Mouse (Mus musculus): ENCODE measurements at regions not wholly inside any gene's neighbourhood (a gene's known extent, or its start where the extent isn't known, plus 50 kb on each side); places are given as distances from the start of the nearest gene placed in this dataset.
A peak's percentile ranks its signal among the peaks of the same experiment; 100 is the strongest.

DNA sequence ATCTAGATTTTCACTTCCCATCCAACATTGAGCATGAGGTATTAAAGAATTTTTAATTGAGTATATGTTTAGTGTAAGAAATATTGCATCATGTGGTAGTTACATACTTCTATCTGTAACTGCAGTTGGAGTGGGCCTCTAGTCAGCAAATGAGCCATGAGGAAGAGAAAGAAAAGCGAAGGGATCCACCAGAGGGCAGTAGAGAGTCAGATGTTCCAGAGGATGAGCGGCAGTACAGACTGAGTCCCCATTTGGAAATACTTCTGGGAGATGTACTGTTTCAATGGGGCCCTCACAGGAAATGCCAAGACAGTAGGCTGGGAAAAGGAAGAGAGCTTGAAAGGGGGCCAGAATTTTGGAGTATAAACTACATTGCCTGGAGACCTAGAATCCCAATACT, 221.2 kb downstream of the Myh15 start:
- peak in 1 of 2 experiments; percentile 73 for DNase-seq

DNA sequence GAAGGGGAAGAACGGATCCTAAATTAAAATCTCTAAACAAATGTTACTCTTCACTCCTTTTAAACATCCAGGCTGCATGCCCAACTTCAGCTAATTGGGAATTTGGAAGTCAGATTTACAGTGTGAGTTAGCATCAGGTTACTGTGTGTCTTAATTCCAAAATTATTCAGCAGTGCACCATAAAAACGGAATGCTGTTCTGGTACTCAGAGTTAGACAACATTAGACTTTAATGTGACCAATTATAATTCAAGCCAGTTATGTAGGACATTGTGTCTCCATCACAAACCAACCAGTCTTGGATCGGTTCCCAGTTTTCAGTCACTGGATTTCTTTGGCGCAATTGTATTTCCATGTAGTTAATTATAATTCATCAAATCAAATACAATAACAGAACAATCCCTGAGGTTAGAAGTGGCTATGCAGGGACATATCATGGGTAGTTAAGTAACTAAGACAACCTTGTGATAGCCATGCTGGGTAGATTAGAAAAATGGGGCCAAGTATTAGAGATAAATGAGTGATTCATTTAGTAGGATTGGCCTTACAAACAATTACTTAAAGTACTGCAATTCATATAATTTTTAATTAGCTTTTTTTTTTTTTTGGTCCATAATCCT, 230.9 kb downstream of the Myh15 start:
- no peak for DNase-seq

DNA sequence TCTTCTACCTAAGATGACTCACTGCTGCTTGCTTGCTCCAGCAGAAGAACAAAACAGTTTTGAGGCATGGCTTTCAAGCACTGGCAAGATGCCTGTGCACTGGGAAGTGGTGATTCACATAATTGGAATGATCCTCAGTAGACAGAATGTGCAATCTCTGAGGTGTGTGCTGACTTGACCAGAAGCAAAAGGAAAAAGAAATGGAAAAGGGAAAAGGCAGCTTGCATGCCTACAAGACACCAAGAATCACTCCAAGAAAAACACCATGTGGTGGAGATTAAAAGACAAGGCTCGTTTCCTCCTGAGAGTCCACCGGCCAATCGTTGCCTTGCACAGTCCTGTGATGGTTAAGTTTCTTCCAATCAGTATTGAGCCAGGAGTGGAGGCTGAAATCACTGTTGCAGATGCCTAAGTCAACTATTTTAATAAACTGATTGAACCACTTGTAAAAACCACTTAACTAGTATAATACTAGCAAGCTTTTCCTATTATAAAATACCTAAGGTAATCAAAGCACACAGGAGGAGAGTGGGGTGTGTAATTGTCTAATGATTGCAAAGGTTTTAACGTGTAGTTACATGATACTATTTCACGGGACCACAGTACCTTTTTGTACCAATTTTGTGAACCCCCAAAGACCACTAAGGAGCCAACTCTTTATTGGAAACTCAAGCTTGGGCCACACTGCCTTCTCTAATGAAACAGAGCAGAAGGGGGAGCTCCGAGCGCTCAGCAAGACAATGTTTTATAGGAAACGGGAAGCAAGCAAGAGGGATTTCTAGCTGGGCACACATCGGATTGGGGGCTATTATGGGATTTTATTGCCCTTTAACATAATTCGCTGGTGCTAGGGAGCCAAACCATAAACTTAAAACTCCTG, 232.2 kb downstream of the Myh15 start:
- peak in 1 of 2 experiments; percentile 8 for DNase-seq

DNA sequence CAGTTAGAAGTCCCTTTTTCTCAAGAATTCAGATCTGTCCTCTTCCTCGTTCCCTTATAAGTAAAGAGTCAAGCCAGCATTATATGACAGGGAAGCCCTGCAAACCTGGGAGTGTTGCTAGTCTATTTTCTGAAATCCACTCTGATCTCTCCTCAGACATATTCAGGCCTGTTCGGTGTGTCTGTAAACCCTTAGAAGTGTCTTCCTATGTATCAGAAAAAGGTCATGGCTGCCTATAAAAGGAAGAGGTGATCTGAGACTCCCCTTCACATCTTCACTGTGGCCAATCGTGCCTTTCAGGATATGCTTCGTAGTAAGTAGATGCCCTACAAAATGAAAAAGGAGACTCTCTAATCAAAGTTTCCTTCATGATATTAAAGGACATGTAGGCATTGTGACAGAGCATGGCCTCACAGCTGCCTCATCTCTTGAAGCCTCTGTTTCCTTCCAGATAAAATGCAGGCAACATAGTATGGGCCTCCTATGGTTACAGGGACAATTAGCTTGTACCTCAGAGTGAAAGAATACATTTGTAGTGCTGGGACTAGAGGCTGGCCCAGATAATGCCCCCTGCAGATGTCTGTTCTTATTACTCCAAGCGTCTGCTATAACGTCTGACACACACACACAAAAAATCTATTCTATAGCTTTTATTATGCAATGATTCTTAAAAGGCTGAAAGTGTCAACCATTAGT, 246.5 kb downstream of the Myh15 start:
- DNase-seq: no peak

DNA sequence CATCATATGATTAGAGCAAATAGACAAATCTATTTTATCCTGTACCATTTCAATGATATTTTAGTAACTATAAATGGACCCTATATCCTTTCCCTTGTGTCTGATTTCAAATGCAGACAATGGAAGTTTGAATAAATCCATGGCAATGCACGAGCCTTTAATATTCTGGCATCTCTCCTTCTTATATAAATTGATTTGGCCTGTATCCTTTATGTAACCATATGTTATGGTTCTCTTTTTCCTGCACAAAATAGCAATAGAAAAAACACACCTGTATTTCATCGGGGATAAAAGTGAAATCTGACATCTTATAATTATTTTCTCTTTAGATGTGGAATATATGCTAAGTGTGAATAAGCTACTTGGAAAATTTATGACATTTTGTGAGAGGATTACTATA, 247.1 kb downstream of the Myh15 start:
- DNase-seq: no peak

DNA sequence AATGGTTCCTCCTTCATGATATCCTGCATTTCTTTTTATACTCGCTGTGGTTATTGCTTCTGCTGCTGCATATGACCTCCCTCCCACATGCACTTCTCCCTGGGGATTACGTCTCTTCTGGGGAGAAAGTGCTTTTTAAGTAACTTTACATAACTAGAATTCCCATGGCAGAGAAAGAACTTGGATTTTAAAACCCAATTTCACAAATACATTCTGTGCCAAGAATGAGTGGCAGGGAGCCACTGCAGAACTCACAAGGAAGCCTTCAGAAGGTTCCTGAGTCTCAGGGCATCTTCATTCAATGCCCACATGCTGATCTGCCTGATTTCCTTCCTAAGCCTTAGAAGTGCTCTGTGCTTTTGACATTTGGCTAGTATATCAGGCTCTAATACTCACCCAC, 259.8 kb downstream of the Myh15 start:
- DNase-seq: no peak

DNA sequence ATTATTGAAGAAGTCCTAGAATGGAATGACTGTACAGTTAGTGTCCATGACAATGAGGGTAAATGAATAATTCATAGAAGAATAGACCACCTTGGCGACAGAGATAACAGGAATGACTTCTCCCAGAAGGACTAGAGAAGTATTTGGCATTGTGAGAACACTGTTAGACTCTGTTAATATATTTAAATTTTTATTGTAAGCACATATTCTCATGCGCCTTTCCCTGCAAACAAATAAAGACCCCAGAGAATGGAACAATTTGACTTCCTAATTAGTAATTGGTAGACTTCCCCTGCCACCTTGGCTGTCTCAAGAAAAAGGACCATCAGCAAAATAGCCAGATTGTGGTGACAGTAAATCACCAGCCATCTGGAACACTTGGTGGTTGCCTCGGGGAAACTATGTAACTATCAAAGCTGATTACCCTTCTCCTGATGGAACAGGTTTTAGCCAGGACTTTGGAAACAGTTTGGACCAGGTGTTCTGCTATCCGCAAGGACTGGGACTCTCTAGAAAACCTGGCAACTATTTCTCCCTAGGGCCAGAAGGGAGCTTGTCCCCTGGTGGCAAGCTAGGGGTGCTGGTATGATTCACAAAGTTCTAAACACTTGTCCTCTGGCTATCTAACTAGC, 261.9 kb downstream of the Myh15 start:
- DNase-seq: no peak

DNA sequence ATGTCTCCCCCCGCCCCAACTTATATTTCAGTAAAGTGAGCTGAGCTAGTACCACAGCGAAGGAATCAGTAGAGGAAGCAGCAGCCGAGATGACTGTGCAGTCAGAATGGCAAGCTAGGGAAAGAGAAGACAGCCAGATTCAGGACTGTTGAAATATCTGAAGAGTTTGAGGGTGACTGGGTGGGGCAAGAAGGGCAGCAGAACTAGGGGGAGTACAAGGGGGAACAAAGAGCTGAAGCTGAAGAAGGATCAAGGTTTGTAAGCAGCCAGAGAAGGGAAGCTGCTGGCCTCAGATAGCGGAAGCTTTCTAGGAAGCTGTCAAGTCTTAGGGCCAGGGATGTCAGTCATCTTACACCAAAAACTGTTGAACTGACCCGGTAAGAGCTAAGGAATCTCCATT, 262.5 kb downstream of the Myh15 start:
- DNase-seq: no peak

DNA sequence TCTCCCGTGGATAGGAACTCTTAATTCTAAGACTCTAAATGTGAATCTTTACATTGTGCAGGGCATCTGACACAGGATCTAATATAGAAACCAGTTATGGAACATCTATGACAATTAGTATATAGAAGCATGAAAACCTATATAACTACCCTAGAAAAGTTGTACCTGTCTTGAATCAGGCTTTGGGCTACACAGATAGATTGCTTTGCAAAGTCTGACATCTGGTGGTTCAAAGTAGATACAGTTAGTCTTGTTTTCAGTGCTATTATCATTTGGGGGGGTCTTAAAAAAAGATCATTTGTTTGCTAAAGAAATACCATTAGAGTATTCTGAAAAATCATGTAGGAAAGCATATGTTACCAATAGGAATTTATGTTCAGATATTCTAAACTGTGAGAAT, 264.7 kb downstream of the Myh15 start:
- DNase-seq: no peak

DNA sequence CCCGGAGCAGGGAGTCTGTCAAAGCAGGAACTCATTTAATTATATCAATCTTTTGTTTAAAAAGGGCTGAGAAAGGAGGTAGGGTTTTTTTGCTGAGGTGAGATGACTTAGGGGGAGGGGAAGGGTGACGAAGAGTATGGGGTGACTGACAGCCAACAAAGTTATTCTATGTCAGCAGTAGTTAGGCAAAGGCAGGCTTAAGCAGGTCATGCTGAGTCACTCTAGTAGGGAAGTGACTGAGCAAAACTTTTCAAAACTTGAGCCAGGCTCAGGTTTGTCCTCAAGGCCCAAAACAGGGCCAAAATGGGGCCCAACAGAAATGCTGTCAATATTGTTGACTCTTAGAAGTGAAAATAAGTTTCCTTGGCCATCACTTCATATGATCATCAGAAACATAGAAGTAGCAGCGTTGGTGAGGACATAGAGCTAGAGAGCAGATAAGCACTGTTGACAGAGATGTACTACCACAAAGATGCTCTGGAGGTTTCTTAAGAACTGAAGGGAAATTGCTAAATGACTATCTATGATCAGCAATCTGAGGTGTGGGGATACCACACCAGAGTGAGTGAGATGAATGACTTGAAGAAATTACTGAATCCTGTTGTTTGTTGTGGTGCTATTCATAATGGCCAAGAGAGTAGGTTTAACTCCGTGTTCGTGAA, 273.6 kb downstream of the Myh15 start:
- no peak for DNase-seq

DNA sequence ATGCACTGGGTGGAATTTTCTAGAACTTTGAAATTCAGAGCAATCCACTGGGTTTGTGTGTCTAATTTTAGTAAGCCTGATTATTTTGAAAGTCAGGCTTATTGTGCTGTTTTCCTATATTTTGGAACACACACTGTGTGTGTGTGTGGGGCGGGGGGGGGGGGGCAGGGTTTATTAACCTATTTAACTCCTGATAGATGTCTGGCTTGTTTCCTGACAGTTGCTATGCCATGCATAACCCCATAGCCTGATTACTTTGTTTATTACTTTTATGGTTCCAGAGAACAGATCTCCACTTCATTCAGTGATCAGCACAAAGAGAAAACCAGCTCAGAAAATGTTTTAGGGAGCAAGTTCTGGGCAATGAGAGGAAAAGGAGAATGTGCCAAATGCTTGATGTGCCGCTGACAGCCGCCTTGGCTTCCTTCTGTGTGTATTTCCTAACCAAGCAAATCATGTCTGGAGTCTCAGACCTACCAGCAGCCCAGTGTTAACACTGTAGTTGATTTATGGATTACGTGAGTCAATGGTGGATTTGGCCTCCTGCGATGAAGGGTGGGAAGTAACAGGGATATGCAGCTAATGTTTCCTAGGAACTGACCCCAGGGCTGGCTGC, 274.9 kb downstream of the Myh15 start:
- DNase-seq: peak; percentile 15 to 68

DNA sequence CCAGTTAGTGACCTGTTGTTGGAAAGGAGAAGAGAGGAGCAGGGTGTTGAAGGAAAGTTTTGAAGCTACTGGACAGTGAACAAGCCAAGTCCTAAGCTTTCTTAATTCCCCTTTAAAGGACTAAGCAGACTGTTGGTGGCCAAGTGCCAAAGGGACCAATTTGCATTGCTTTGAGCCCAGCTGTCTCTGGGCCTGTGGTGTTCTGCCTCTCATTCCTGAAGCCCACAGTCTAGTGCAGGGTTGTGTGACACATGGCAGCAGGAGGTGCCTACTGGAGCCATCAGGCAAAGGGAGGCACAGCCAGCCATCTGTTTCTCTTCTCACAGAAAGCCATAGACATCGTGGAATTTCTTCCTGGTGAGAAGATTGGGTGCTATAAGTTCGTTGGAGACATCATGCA, 278.6 kb downstream of the Myh15 start:
- peak; percentile 29 to 46 for DNase-seq

DNA sequence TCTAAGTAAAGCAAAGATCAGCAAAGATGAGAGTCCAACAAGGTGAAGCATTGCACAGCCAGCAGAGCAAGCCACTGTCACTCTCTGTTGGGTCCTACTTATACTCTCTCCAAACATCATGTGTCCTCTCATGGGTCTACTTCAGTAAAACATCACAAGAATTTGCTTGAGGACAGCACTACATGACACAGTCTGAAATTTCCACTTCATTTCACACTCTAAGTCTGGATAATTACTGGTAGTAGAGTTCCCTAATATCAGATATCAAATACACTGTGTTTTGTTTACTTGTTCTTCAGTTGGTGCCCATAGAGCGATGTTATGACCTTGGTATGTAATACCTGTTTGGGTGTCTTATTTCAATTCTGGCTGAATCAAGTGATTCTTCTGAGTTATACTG, 280.7 kb downstream of the Myh15 start:
- no peak for DNase-seq

DNA sequence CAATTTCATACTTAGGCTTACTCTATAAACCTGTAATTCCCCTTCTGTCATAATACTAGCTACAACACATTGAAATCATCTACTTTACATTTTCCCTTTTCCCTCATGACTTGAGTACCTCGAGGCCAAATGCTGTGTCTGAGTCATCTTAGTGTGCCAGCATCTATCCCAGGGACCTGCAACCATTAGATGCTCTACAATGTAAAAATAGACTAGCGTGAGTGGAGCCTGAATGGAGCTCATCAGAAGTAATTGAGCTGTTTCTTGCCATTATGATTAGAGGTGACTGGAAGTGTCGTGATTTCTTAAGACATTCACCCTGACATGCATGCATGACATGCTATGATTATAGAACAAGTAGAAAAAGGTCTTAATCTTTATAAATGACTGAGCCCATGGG, 301.1 kb downstream of the Myh15 start:
- DNase-seq: no peak

DNA sequence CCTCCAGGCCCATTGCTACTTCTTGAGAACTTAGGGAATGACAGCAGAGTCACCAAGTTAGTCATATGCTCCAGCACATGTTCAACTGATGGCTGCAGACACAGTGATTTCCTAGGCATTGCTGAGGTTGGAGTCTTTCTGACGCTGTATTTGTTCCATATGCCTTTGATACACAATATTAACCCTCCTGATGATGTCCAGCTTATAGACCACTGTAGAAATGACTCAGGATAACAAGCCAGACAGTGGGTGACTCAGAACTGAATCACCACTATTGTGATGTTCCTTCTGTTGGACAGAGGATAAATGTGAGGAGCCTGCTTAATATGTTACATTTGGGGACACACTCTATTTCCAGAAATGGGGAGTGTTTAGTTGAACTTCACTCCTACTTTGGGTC, 304.4 kb downstream of the Myh15 start:
- no peak for DNase-seq

DNA sequence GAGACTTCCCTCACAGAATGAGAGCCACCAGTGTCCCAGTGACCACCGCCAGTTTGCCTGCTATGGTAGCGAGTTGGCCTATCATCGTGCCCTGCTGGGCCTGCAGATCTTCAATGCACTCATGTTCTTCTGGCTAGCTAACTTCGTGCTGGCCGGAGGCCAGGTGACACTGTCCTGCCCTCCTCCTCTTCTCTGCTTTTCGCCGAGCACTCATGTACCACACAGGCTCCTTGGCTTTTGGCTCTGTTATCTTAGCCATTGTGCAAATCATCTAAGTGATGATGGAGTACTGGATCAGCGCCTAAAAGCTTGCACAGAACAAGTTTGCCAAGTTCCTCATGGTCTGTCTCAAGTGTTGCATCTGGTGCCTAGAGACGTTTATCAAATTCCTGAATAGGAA, 312.2 kb downstream of the Myh15 start:
- DNase-seq: peak; percentile 34 to 81

DNA sequence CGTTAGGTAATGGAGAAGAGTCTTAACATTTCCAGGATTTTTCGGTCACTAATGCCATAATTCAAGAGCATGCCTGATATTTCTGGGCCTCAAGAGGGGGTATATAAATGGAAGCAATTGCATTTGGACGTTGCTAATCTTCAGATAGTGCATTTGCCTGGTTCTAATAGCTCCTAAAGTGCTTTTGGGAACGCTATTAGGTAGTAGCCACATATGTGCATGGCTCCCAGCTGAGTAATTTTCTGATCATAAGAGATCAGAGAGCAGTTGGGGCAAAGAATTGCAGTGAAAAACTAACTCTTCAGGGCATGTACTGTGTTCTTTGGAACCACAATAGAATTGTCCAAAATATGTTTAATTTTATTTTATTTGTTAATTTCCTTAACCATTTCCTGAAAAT, 317.8 kb downstream of the Myh15 start:
- DNase-seq: no peak

DNA sequence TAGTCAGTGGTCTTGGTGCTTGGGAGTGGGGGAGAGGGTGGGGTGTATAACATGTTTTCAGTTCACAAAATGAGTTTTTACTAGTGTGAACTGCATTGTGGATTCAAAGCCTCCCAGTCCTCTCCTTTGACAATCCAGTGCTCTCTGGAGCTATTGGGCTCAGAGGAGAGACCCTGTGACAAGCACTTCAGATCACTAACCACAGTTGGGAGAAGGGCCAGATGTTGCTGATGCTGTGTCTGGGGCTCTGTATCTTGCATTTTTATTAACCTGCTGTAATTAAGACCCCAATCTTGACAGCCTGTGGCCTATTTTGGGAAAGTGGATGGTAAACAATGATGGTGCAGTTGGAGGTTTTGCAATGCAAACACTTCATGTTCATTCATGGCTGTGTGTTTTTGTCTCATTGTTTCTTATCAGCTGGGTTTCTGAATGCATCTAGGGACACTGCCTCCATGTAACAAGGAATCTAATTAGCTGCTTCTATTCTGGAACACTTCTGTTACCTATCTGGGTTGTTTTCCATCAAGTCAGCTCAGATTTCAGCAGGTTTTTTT, 320.0 kb upstream of the Ift57 start:
- DNase-seq: no peak

DNA sequence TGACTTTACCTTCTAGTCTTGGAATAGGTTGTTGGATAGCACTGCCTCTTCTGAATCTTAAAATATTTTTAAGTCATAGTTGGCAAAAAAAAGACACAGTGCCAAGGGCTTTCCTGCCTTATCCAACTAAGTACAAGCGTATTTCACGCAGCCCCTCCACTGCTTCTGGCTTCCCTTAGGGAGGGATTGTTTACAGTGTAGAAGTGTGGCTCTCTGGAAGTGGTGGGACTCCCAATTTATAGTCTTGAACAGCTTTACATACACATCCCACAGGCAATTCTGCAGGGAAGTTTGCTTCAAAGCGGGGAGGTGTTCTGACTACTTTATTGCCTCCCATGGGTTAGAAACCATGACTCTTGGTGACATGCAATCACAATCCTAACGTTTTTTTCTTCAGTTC, 310.9 kb upstream of the Ift57 start:
- DNase-seq: no peak

DNA sequence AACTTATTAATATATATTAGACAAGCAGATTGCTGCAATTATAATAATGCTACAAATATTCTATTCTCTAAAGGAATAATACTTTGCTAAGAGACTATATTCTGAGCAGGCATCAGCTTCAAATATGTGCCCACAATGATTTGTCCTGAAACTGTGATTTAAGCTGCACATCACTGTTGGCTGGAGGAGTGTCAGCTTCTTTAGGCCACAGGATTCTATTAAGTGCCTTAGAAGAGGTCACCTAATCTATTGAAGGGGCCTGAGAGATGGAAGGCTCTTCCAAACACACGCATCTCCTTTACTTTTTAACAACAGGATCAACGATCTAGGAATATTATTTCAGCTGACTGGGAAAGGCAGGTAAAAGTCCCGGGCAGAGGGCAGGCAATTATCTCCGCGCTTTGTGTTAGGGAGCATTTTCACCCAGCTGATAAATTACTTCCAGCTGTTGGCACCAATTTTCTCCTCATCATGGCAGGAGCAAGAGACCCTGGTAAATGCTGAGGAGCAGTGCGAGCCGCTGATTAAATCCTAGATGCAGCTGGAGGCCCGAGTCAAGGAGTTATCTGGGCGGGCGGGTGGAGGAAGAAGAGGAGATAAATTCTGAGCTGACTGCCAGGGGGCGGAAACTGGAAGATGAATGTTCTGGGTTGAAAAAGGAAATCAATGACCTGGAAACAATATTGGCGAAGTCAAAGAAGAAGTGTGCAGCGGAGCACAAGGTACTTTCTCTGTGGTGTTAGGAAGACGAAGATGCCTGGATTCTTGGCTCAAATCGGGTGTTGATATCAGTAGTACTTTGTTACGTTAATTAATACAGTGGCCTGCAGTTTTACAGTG, 290.9 kb upstream of the Ift57 start:
- no peak for DNase-seq

DNA sequence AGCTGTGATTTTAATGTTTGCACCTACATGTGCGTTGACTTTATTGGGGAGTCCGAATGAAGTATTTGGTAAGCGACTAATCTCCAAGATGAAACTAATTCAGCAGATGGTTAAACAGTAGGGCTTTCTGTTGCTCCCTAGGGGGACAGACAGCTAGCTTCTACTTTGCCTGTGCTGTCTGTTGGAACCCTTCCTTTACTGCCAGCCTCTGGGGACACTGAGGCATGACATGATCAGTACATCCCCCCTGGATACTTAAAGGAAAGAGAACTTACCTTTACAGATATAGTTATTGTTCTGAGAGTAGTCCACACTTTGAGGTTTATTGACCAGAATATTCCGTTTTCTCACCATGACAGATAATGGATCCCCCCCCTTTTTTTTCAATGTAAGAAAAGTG, 289.8 kb upstream of the Ift57 start:
- no peak for DNase-seq

Measured in lung, postnatal 4 days (tissue).